ENCODE assay signal across 11 mouse cellular contexts in the genomic region with DNA sequence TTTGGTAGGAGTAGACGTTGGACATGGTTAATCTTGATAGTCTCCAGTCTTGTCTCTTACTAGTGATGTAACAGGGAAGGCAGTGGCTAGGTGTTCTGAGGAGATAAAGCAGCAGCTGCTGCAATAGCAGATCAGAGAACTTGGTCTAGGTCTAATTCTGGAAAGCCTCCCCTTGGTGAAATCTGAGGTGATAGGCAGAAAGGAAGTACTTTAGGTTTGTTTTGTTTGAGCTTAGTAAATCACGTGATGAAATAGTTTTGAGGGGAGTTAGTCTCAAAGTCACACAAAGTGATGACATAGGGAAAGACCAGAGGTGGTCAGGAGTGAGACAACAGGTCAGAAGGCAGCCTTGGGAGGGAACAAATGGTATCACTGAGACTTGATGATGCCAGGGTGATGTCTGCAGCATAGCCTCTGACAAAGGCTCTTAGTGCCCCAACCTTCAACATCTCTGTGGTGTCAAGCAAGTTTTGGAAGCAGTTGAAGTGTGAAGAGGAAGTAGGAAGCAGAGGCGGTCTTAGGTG. TPM values are rescaled to one million over a fixed set of nuclear protein-coding genes. Genes with fewer than 3 reads are reported as not detected.
A peak's percentile ranks its signal among the peaks of the same experiment; 100 is the strongest.
DNase-seq lines count a peak whose midpoint lies in the region; ATAC-seq and TF ChIP-seq lines count a peak whose summit lies in the region.
"Had no signal": no experiment of that assay in that cellular context is flagged by ENCODE, and none has a peak within 500 bp of the region (broad histone marks: within the 10 kb centered on the region; RNA-seq: fewer than 3 reads in every experiment).

No protein-coding gene starts in this region.

- H3K9ac ChIP-seq in liver, embryonic 16.5 days (ENCODE audit: low read depth, low read length) = peak overlapping the region; percentile 3; the same call in 1 of the 2 replicates
- H3K9ac ChIP-seq in hindbrain, embryonic 13.5 days = no peak overlapping the region

- TF ChIP-seq CTCF in thymus, adult 2 months (IDR thresholded peaks at IDR 0.05; ENCODE audit: borderline replicate concordance, control insufficient read depth, extremely low read depth, insufficient read depth, low read length, poor library complexity) = no peak

- H3K4me3 ChIP-seq in thymus, adult 2 months (ENCODE audit: control insufficient read depth, insufficient read depth, low read length) = no peak overlapping the region
- H3K4me3 ChIP-seq in liver, embryonic 16.5 days (ENCODE audit: low read depth, low read length) = no peak overlapping the region
- no peak overlapping the region for H3K4me3 ChIP-seq in hindbrain, embryonic 13.5 days
- H3K4me3 ChIP-seq: limb, embryonic 10.5 days had no signal

- H3K9me3 ChIP-seq in liver, embryonic 16.5 days (replicated peaks; ENCODE audit: control insufficient read depth, low read length) = no peaks in the 10 kb centered on the region
- H3K9me3 ChIP-seq in hindbrain, embryonic 13.5 days = no peaks in the 10 kb centered on the region
- H3K9me3 ChIP-seq: limb, embryonic 10.5 days had no signal

- ATAC-seq in common myeloid progenitor, adult 5-6 weeks (replicated peaks; ENCODE audit: low read depth, poor library complexity, severe bottlenecking) = peak; percentile 67
- ATAC-seq in liver, embryonic 16.5 days (ENCODE audit: low read depth) = peak; percentile 87
- no peak for ATAC-seq in hindbrain, embryonic 13.5 days (ENCODE audit: low FRiP score)

- peak overlapping the region; percentile 60 for H3K27ac ChIP-seq in thymus, adult 2 months (ENCODE audit: control insufficient read depth, insufficient read depth, low read length)
- peak overlapping the region; percentile 71 for H3K27ac ChIP-seq in liver, embryonic 16.5 days (ENCODE audit: low read length)
- H3K27ac ChIP-seq in hindbrain, embryonic 13.5 days = no peak overlapping the region
- H3K27ac ChIP-seq: limb, embryonic 10.5 days had no signal

- no peak for TF ChIP-seq POLR2A in thymus, adult 2 months (IDR thresholded peaks at IDR 0.05; ENCODE audit: control insufficient read depth, extremely low read depth, insufficient read depth, low read length, poor library complexity)

- H3K36me3 ChIP-seq in thymus, adult 2 months (ENCODE audit: control insufficient read depth, insufficient read depth, low read length) = peaks cover 6% of the 10 kb centered on the region
- peaks cover 4% of the 10 kb centered on the region for H3K36me3 ChIP-seq in liver, embryonic 16.5 days (ENCODE audit: control insufficient read depth, insufficient read depth)
- H3K36me3 ChIP-seq in hindbrain, embryonic 13.5 days = 0 out of 2 replicates have a peak, but pooled peaks cover 4% of the 10 kb centered on the region

- peak overlapping the region; percentile 22; the same call in 1 of the 2 replicates for H3K4me2 ChIP-seq in liver, embryonic 16.5 days (ENCODE audit: low read depth, low read length)
- H3K4me2 ChIP-seq in hindbrain, embryonic 13.5 days = no peak overlapping the region

- WGBS in thymus, adult 2 months = 25% methylated on average over 3 of the region's 3 CpGs
- 20% methylated on average over 3 of the region's 3 CpGs for WGBS in liver, embryonic 16.5 days (ENCODE audit: insufficient replicate concordance)
- 79% methylated on average over 3 of the region's 3 CpGs for WGBS in hindbrain, embryonic 13.5 days

- H3K27me3 ChIP-seq in thymus, adult 2 months (ENCODE audit: control insufficient read depth, insufficient read depth, low read length) = no peaks in the 10 kb centered on the region
- no peaks in the 10 kb centered on the region for H3K27me3 ChIP-seq in liver, embryonic 16.5 days (ENCODE audit: control insufficient read depth, insufficient read depth, low read depth, low read length)
- no peaks in the 10 kb centered on the region for H3K27me3 ChIP-seq in hindbrain, embryonic 13.5 days

- no peak for DNase-seq in thymus, adult 2 months
- DNase-seq in thymus, postnatal 4 days = no peak
- no peak for DNase-seq in kidney, postnatal 36 days
- no peak for DNase-seq in heart, adult 11 months
- no peak for DNase-seq in layer of hippocampus, adult 9-10 months (ENCODE audit: low spot score)
- DNase-seq: kidney, adult 11 months; thymus, postnatal 14 days had no signal

- H3K4me1 ChIP-seq in thymus, adult 2 months (replicated peaks; ENCODE audit: control insufficient read depth, insufficient read depth, low read length) = peaks cover 12% of the 10 kb centered on the region
- H3K4me1 ChIP-seq in liver, embryonic 16.5 days (ENCODE audit: control insufficient read depth, low read depth, low read length) = peaks cover 57% of the 10 kb centered on the region
- peaks cover 9% of the 10 kb centered on the region for H3K4me1 ChIP-seq in hindbrain, embryonic 13.5 days (replicated peaks)
- H3K4me1 ChIP-seq: limb, embryonic 10.5 days had no signal

RNA-seq across cellular contexts. Expression of a gene that starts 11.1 kb away (rescaled TPM):
- 45.0 and 46.2 TPM in 2 replicates for polyA plus RNA-seq in thymus, adult 2 months (2012; rRNA removed)
- 28.1 and 28.8 TPM in 2 replicates for total RNA-seq in common myeloid progenitor, adult 5-6 weeks (2017)
- 7.1 and 8.1 TPM in 2 replicates for polyA plus RNA-seq in liver, embryonic 16.5 days (2015; fragmentation: Nextera tagmentation; extraction: Ambion mirVana)
- 7.3 and 8.8 TPM in 2 replicates for polyA plus RNA-seq in hindbrain, embryonic 13.5 days (2015; fragmentation: Nextera tagmentation; extraction: Ambion mirVana)

RNA-seq across cellular contexts. Expression of a gene that starts 52.8 kb away (rescaled TPM):
- polyA plus RNA-seq in thymus, adult 2 months (2012; rRNA removed) = 0.51 and 1.4 TPM in 2 replicates
- total RNA-seq in common myeloid progenitor, adult 5-6 weeks (2017) = 0.78 and 1.1 TPM in 2 replicates
- 0.09 and 0.20 TPM in 2 replicates for polyA plus RNA-seq in liver, embryonic 16.5 days (2015; fragmentation: Nextera tagmentation; extraction: Ambion mirVana)
- 0.14 and 0.16 TPM in 2 replicates for polyA plus RNA-seq in hindbrain, embryonic 13.5 days (2015; fragmentation: Nextera tagmentation; extraction: Ambion mirVana)

RNA-seq across cellular contexts. Expression of a gene that starts 57.0 kb away (rescaled TPM):
- 92.1 and 107 TPM in 2 replicates for polyA plus RNA-seq in thymus, adult 2 months (2012; rRNA removed)
- 333 and 351 TPM in 2 replicates for total RNA-seq in common myeloid progenitor, adult 5-6 weeks (2017)
- polyA plus RNA-seq in liver, embryonic 16.5 days (2015; fragmentation: Nextera tagmentation; extraction: Ambion mirVana) = 98.7 and 99.0 TPM in 2 replicates
- 174 and 177 TPM in 2 replicates for polyA plus RNA-seq in hindbrain, embryonic 13.5 days (2015; fragmentation: Nextera tagmentation; extraction: Ambion mirVana)
